Mouse (Mus musculus) thymus, adult 2 months (tissue): Measurements from ENCODE around the gene Olfr1239.

Experiments
- CTCF ChIP-seq: fragments of 200-500 bp; IDR thresholded peaks from 2 replicates; pipeline ENCODE4 v1.5.1; 2012; ENCODE audit warnings: mild to moderate bottlenecking, control low read depth, low read length, moderate library complexity, borderline replicate concordance; ENCODE audit not compliant: control insufficient read depth, poor library complexity, insufficient read depth; ENCODE audit errors: extremely low read depth
- POLR2A ChIP-seq: fragments of 200-500 bp; IDR thresholded peaks from 2 replicates; pipeline ENCODE4 v1.6.1; 2012; ENCODE audit warnings: mild to moderate bottlenecking, low read length, control low read depth, moderate library complexity; ENCODE audit not compliant: control insufficient read depth, poor library complexity, insufficient read depth; ENCODE audit errors: extremely low read depth

- TF ChIP-seq CTCF (no peak), POLR2A (no peak)
These were observed 10.6 kb downstream of the Olfr1239 start, which contains the start of gene Olfr1238 for GRCm38 (mm10) chr2:89409576-89409975.
